Mouse (Mus musculus) gastrocnemius, adult 2 months (tissue): Measurements from ENCODE around the gene Gpr165. TPM values are rescaled to one million over a fixed set of nuclear protein-coding genes. Genes with fewer than 3 reads are reported as not detected.
A peak's percentile ranks its signal among the peaks of the same experiment; 100 is the strongest.

Experiments
- DNase-seq: peaks from one replicate; pipeline ENCODE4 v3.0.0; 2022
- H3K27ac ChIP-seq: fragments of 200-600 bp; 2 replicates; pipeline ENCODE4 v1.8.1; 2022; ENCODE audit warnings: mild to moderate bottlenecking
- H3K4me3 ChIP-seq: fragments of 200-600 bp; 2 replicates; pipeline ENCODE4 v1.8.1; 2022; ENCODE audit warnings: mild to moderate bottlenecking, moderate library complexity
- CTCF ChIP-seq: fragments of 200-600 bp; IDR thresholded peaks from 2 replicates; pipeline ENCODE4 v1.8.1; 2022; ENCODE audit warnings: antibody characterized with exemption, mild to moderate bottlenecking, moderate library complexity
- intact Hi-C: fragments of 180-260 bp; cut with DNase I; formaldehyde crosslinking; loops from one replicate; pipeline ENCODE4 v1.15.1; 2025
- long read RNA-seq, 2 experiments: library from polyadenylated mRNA; stranded (forward); transcript quantifications; one replicate each; pipeline ENCODE4 v2.0.0; 2021
- total RNA-seq, 2 experiments: library from RNA; stranded (reverse); gene quantifications; 2 replicates each; pipeline ENCODE4 v1.2.3; 2021

Gene Gpr165
- total RNA-seq = under 1 TPM; 0.31 to 0.36 TPM
- long read RNA-seq, experiment 1 = 0 reads
- long read RNA-seq, experiment 2 = 0 reads

DNA sequence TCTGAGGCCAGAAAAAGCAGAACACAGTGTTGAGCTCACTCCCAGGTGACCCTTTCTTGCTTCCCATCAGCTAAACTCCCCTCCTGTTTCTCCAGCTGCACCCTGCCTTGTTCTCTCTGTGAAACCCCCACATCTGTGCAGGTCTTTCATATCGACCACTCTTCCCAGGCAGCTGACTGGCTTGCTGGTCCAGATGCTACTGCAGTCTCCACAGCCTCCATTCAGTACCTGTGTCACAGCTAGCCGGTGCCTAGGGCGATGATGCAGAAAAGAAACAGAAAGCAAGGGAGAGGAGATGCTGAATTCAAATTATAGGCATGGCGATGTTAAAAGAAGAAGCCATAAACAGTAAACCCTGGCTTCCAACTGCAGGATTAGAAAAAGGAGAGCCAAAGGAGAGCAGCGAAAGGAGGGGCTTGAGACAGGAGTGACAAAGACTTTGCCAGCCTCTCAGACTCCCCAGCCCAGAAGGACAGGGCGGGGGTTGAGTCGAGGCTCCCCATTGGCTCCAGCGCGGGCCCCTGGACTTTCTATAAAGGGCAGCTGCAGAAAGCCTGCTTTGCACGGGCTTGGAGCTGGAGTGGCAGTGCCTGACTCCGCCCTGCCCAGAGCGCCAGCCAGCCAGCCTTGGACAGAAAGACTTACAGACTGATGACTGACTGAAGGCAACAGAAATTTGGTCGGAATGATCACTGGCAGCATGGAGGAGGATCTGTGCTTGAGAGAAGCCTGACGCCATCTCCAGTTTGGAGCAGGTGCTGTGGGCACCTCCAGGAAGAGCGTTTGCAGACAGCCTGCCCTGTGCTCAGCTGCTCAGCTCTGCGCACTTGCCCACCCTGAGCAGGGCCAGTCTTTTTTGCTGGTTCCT, at the start of gene Gpr165:
Gene Gpr165, plus strand, starts transcription at position 535 of the 868 bp plus-strand sequence.
- peak within 1 kb of the TSS; percentile 54 for H3K4me3 ChIP-seq
- intact Hi-C loops = no loop called here

DNA sequence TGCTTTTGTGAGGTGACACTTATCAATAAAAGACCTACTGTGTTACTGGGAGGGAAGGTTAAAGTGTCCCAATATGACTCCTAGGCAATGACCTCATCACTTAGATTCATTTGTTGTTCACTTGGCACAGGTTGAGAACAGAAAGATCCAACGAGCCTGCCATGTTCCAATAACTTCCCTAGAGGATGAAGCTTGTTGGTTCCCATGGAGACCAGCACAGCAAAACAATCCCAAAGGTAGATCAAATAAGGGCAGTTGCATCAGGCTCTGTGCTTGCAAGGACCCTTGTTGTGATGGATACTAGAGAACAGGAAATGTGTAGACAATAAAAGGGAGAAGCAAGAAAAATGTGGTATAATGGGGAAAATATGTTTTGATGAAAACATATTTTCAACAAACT, 38.4 kb upstream of the Gpr165 start:
- no peak for DNase-seq
- Histone ChIP-seq H3K27ac (no peak overlapping the region), H3K4me3 (no peak overlapping the region)
- no peak for TF ChIP-seq CTCF
- intact Hi-C loops = no loop called here

More for the DNA sequence above, at the start of gene Gpr165:
- H3K27ac ChIP-seq = no peak within 1 kb of the TSS
- peak; percentile 60 for DNase-seq
- TF ChIP-seq CTCF = no peak
